Mouse (Mus musculus) T-cell, adult 2 months (primary cell): ENCODE data around the gene Atox1.

Source experiments
- DNase-seq: peaks from one replicate; pipeline ENCODE4 v3.0.0; 2022; ENCODE audit warnings: low spot score

Gene Atox1

DNA sequence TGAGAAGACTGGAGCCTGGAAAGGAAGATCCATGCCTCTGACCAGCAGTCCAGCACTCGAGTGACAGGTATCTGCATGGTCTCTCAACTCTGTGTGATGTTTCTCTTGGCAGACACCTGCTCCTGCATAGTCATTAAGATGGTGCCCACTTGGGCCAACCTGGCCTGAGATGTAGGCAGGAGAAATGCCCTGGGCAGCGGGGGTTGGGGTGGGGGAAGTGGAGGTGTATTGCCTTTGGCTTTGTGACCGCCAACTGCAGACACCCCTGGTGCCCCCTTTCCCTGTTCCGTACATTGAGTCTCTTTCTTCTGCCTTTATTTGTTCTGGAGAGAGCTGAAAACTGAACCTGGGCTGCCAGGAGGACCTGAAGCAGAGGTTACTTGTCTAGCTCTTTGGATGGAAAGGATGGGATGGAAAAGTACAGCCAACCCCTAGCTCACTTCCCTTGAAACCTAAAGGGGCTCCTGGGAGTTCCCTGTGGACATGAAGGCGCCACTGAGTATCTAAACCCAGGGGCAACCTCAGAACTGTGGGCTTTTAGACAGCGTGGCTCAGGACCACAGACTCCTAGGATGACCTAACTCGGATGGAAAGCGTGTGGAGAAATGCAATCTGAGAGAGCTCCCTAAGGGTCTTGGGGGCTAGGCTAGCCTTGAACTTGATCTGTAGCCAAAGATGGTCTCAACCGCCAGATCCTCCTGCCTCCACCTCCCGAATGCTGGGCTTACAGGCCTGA is 48.2 kb downstream of the Atox1 start:
- no peak for DNase-seq

DNA sequence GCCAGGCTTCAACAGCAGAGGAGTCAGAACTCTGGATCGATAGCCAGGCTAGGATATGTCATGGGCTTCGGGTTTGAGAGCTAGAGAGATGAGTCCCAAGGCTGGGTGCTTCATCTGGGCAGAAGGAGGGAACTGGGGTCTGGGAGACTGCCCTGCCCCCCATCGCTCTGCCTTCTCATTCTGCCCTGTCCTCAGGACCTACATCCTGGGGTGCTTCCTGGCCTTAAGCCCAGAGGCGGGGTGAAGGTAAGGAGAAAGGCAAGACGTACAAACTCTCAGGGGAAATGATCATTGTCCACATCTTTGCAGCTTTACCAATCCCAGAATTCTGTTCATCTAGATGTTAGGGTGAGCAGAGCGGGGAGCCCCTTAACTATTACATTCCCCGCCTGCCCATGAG is 49.0 kb downstream of the Atox1 start:
- no peak for DNase-seq

DNA sequence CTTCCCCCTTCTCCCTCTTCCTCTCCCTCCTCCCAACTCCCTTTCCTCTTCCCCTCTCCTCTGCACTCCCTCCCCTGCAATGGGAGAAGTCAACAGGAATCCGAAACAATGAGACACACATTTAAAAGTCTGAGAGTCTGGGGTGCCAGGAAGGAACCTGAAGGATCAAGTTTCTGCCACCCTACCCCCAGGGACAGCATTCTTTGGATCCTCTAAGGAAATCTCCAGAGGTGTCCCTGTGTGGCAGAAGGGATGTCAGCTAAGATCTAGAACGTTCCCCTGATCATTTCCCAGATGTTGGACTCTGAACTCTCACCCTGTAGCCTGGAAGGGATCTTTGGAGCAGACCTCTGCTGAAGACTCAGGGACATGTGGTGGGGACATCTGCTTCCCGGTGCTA is 50.5 kb downstream of the Atox1 start:
- no peak for DNase-seq

DNA sequence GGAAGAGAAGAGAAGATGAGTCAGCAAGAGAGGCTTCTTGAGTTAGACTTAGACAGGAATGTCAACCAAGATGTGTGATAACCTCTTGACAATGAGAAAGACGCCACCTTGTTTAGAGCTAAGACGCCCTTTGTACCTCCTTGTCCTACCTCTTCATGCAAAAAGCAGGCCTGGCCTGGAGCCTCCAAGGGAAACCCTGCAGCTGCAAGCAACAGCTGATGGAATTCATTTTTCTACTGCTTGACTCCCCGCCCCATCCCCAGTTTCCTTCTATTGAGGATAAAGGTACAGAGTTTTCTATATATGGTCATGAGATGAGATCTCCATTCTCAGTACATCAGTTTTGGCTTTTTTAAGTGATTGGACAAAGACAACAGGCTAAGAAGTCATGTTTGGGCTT is 51.0 kb downstream of the Atox1 start:
- DNase-seq = no peak

DNA sequence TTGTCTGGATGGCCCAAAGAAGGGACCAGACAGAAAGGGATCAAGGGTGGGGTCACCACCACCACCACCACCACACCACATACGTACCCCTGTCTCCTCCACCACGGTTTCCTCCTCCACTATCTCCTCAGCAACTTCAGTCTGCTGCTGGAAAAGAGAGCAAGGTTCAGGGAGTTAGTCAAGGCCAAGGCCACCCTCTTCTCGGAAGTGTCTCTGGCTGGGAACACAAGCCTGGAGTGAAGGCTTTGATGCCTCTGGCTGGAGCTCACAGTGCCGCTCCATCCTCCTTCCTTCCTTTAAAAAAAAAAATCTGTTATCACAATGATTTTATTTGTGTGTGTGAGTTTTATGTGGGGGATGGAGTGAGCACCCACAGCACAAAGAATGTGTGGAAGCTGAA is 53.9 kb downstream of the Atox1 start:
- DNase-seq = no peak

DNA sequence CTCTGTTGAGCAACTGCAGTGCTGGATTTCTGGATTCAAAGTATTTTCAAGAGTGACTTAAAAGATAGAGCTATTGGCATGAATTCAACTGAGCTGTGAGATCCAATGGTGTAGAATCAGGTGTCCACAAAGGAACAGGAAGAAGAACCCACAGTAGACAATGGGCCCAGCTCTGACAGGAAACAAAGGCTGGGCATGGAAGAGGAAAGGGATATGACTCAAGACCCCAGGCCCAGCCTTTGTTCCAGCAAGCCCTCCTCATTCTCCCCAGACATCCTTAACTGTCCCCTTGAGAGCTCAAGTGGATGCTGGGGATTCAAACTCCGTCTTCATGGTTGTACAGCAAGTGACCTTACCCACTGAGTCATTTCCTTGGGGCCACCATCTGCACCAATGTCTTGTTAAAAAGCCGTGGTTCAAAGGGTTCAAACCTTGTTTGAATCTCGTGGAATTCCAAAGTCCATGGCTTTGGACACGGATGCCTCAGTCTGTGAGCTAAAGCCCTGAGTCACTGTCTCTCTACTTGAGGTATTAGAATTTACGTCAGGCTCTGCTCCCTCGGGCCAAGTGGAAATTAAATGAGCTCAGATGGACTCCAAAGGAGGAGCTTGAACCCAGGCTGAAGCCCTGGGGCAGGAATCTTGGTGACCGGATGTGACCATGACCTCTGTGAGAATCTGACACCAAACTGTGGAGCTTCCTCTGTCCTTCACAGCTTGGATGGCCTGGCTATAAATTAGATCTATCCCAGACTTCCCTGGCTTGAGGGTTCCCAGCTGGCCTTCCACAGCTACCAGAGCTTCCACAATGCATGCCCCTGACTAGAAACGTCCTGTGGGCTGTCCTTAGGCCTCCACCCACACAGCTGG is 55.2 kb downstream of the Atox1 start:
- no peak for DNase-seq

DNA sequence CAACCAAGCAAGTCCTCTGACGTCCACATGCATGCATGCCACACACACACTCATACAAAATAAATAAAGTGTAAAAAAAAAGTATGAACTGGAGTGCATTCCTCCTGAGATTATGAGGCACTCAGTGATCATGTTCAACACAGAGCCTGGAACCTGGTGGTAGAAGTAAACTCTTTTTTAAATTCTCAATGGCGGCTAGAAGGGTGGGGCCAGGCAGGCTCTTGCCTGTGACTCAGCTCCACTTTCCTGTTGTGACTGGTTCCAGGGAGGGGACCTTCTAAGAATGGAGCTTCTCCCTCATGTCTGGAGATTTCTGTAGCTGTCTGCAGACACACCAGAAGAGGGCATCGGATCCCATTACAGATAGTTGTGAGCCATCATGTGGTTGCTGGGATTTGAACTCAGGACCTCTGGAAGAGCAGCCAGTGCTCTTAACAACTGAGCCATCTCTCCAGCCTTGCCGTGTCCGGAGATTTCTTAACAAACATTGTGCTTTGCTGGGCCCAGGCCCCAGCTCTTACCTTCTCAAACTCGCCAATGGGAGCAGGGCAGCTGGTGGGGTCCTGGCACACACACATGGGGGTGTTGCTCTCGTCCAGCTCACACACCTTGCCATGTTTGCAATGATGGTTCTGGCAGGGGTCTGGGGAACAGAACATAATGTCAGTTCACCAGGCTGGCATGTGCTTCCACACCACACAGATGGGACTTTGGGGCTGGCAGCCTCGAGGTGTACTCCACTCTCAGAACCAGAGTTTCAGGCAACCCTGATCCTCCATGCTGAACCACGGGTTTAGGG is 56.2 kb downstream of the Atox1 start:
- DNase-seq = no peak

DNA sequence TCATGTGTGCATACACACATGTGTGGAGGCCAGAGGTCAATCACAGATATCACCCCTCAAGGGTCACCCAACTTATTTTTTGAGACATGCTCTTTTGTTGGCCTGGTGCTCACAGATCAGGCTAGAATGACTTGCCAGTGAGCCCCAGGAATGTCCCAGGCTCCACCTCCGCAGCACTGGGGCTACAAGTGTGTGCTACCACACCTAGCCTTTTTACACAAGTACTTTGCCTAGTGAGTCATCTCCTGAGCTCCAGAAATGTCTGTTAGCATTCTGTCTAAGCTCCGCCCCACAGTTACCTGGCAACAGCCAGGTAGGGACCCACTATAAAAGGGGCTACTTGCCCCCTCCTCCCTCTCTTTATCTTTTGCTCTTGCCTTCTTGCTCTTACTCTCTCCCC is 60.2 kb downstream of the Atox1 start:
- DNase-seq = no peak

DNA sequence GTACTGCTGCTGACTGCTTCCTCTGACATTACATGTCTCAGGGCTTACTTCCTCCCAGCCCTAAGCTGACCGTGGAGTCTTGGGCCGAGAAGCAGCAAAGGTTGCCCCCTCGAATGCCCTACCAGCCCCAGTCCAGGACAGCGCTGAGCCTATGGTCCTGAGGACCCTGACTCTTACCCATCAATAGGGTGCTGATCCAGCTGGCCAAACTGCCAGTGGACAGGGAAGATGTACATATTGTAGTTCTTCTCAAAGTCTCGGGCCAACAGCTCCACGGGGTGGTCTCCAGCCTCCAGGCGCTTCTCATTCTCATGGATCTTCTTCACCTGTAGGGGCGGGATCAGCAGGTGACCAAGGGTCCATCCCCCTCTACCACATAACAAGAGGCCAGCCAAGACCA is 62.7 kb downstream of the Atox1 start:
- no peak for DNase-seq

DNA sequence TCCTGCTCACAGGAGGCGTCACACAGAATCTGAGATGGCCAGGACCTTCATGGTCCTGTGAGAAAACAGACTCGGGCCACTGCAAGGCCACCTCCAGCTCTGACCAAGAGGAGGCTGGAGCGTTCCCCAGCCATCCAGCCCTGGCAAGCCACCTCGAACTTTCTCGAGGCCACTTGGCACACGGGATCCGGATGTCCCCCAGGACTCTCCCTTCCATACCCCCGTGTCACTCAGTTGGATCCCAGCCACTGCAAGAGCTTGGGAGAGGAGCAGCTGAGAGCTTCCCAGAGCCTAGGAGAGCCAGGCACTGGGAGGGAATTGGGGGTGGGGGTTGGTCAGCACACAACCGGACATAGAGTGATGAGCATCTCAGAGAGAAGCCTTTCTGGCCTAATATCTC is 63.6 kb downstream of the Atox1 start:
- DNase-seq = no peak

DNA sequence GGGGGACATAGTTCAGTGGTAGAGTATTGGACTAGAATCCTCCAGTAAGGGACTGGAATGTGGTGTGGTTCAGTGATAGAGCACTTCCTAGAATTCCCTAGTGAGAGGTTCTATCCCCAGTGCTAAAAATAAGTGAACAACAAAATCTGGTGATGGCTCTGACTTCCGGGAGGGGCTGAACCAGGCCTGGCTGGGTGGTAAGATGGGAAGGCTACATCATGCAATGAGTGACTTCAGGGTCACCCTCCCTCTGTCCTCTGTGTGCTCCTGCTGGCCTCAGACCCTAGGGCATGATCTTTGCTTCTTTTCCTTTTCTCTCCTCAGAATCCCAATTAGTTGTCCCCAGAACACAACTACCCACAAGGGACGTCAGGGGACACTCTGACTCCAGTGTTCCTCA is 64.0 kb downstream of the Atox1 start:
- no peak for DNase-seq
